Mouse (Mus musculus): ENCODE measurements around the gene Purb. TPM values are rescaled to one million over a fixed set of nuclear protein-coding genes. Genes with fewer than 3 reads are reported as not detected.
"Not testable (repeated sequence)": the region's sequence is repeated elsewhere in the genome, so short reads cannot be mapped to it uniquely, and the experiment has no call there.

Gene Purb
- total RNA-seq, 4 experiments from 2014 or later = 221 to 283 (median 254) TPM

GRCm38 (mm10) chr11:6445441-6445840, 30.3 kb downstream of the Purb start:
- no peak for DNase-seq (ENCODE audit: low spot score in 2 of 2)

- DNase-seq (ENCODE audit: low spot score in 2 of 2) = peak; percentile 98 to 100
These were observed 31.5 kb downstream of the Purb start, which contains the start of gene H2afv for GRCm38 (mm10) chr11:6444077-6444853. Gene H2afv, minus strand, starts transcription at chr11:6444443.

GRCm38 (mm10) chr11:6443727-6444076, 32.0 kb downstream of the Purb start:
- no peak for DNase-seq (ENCODE audit: low spot score in 2 of 2)

GRCm38 (mm10) chr11:6443102-6443501, 32.6 kb downstream of the Purb start:
- no peak for DNase-seq (ENCODE audit: low spot score in 2 of 2)

- no peak for DNase-seq (ENCODE audit: low spot score in 2 of 2)
These were observed 33.2 kb downstream of the Purb start for GRCm38 (mm10) chr11:6442566-6442965.

- no peak for DNase-seq (ENCODE audit: low spot score in 2 of 2)
These were observed 35.5 kb downstream of the Purb start for GRCm38 (mm10) chr11:6440171-6440570.

- no peak for DNase-seq (ENCODE audit: low spot score in 2 of 2)
These were observed 38.0 kb downstream of the Purb start for GRCm38 (mm10) chr11:6437667-6438066.

- no peak for DNase-seq (ENCODE audit: low spot score in 2 of 2)
These were observed 39.3 kb downstream of the Purb start for GRCm38 (mm10) chr11:6436442-6436841.

- DNase-seq (ENCODE audit: low spot score in 2 of 2) = no peak
These were observed 45.5 kb downstream of the Purb start for GRCm38 (mm10) chr11:6430186-6430585.

GRCm38 (mm10) chr11:6420722-6421350, 54.9 kb downstream of the Purb start:
- no peak for DNase-seq (ENCODE audit: low spot score in 2 of 2)

GRCm38 (mm10) chr11:6420283-6420703, 55.4 kb downstream of the Purb start:
- DNase-seq (ENCODE audit: low spot score in 2 of 2) = no peak

GRCm38 (mm10) chr11:6419156-6419555, 56.6 kb downstream of the Purb start:
- not testable (repeated sequence) for DNase-seq (ENCODE audit: low spot score in 2 of 2)

- no peak for DNase-seq (ENCODE audit: low spot score in 2 of 2)
These were observed 57.0 kb downstream of the Purb start for GRCm38 (mm10) chr11:6418751-6419150.

Small RNAs within 50 kb of the gene (microRNA-seq; reads per million reads assigned to microRNA genes)
- 0 to 0.66 reads per million in 2 experiments for gene Gm22123

Other genes starting within 250 kb of the Purb start
- gene Npc1l1, start 245.8 kb downstream of the Purb start, total RNA-seq (2022) = under 1 TPM; 0.65 to 0.94 (median 0.79) TPM
- 10 to 100 TPM; 43.0 to 53.3 (median 49.9) TPM for gene Ddx56, start 208.1 kb downstream of the Purb start, total RNA-seq (2022)
- gene Tmed4, start 201.0 kb downstream of the Purb start, total RNA-seq (2022) = 100 to 1,000 TPM in 1 of 4 experiments, 10 to 100 TPM in 3; 87.6 to 100 (median 93.7) TPM
- 100 to 1,000 TPM; 244 to 278 (median 257) TPM for gene Ogdh, start 184.3 kb downstream of the Purb start, total RNA-seq (2022)
- gene Zmiz2, start 86.8 kb downstream of the Purb start, total RNA-seq (2022) = 100 to 1,000 TPM; 199 to 214 (median 211) TPM
- 1,000 to 10,000 TPM; 1,587 to 1,877 (median 1,701) TPM for gene Ppia, start 60.5 kb downstream of the Purb start, total RNA-seq (2022)
- 10 to 100 TPM; 37.9 to 41.3 (median 39.0) TPM for gene H2afv, start 31.5 kb downstream of the Purb start, total RNA-seq (2022)
- 1 to 10 TPM in 1 of 4 experiments, under 1 TPM in 3; 0.44 to 1.3 (median 0.67) TPM for gene Myo1g, start 45.0 kb upstream of the Purb start, total RNA-seq (2022)
- gene Ccm2, start 71.0 kb upstream of the Purb start, total RNA-seq (2022) = 10 to 100 TPM; 60.8 to 79.1 (median 71.2) TPM
- 10 to 100 TPM; 49.8 to 53.4 (median 50.2) TPM for gene Nacad, start 130.1 kb upstream of the Purb start, total RNA-seq (2022)
- gene Tbrg4, start 150.2 kb upstream of the Purb start, total RNA-seq (2022) = 10 to 100 TPM; 42.8 to 55.7 (median 46.8) TPM
- not detected for gene Wap, start 162.7 kb upstream of the Purb start, total RNA-seq (2022)
- gene Ramp3, start 182.6 kb upstream of the Purb start, total RNA-seq (2022) = 10 to 100 TPM; 13.4 to 18.5 (median 15.5) TPM

Measured in left cerebral cortex, adult 8-10 months (tissue).